Mouse (Mus musculus): ENCODE measurements around the gene Veph1. TPM values are rescaled to one million over a fixed set of nuclear protein-coding genes. Genes with fewer than 3 reads are reported as not detected.

The Veph1 gene
- polyA plus RNA-seq, 2 experiments, result 0.85 to 2.3 TPM

- WGBS, result 84% methylated on average over 16 of the region's 16 CpGs
These were observed 29.6 kb upstream of the Veph1 start for GRCm38 (mm10) chr3:66325962-66326834.

GRCm38 (mm10) chr3:66325486-66325951 is 28.9 kb upstream of the Veph1 start:
- Histone ChIP-seq H3K4me2 (replicated peaks; ENCODE audit: low read depth, low read length, severe bottlenecking) (no peak overlapping the region), H3K4me3 (replicated peaks; ENCODE audit: low read length) (no peak overlapping the region), H3K9ac (ENCODE audit: low read depth, low read length, severe bottlenecking) (no peak overlapping the region), H3K27ac (replicated peaks; ENCODE audit: low read depth, low read length) (no peak overlapping the region), H3K4me1 (ENCODE audit: control insufficient read depth, insufficient read depth, low read length) (no peaks in the 10 kb centered on the region), H3K9me3 (ENCODE audit: control insufficient read depth, low read length) (no peaks in the 10 kb centered on the region), H3K27me3 (ENCODE audit: control insufficient read depth, insufficient read depth, low read length) (no peaks in the 10 kb centered on the region), H3K36me3 (ENCODE audit: control insufficient read depth, insufficient read depth, low read length) (no peaks in the 10 kb centered on the region)
- no peak for DNase-seq (ENCODE audit: low spot score)
- no peak for TF ChIP-seq POLR2A (IDR thresholded peaks at IDR 0.05; ENCODE audit: borderline replicate concordance, extremely low read depth, insufficient read depth, insufficient read length)
- 86% methylated on average over 5 of the region's 5 CpGs for WGBS
- ATAC-seq (ENCODE audit: low FRiP score, low read depth), result no peak

More at GRCm38 (mm10) chr3:66325962-66326834, 29.6 kb upstream of the Veph1 start:
- Histone ChIP-seq H3K9me3 (ENCODE audit: control insufficient read depth, low read length) (no peaks in the 10 kb centered on the region), H3K4me1 (ENCODE audit: control insufficient read depth, insufficient read depth, low read length) (no peaks in the 10 kb centered on the region), H3K27ac (replicated peaks; ENCODE audit: low read depth, low read length) (no peak overlapping the region), H3K27me3 (ENCODE audit: control insufficient read depth, insufficient read depth, low read length) (no peaks in the 10 kb centered on the region), H3K4me2 (replicated peaks; ENCODE audit: low read depth, low read length, severe bottlenecking) (no peak overlapping the region), H3K9ac (ENCODE audit: low read depth, low read length, severe bottlenecking) (no peak overlapping the region), H3K4me3 (replicated peaks; ENCODE audit: low read length) (no peak overlapping the region), H3K36me3 (ENCODE audit: control insufficient read depth, insufficient read depth, low read length) (no peaks in the 10 kb centered on the region)
- DNase-seq (ENCODE audit: low spot score) (no peak), ATAC-seq (ENCODE audit: low FRiP score, low read depth) (no peak)
- TF ChIP-seq POLR2A (IDR thresholded peaks at IDR 0.05; ENCODE audit: borderline replicate concordance, extremely low read depth, insufficient read depth, insufficient read length), result no peak

- no peaks in the 10 kb centered on the region; the same call in 1 of the 2 replicates for H3K9me3 ChIP-seq (ENCODE audit: control insufficient read depth, low read length)
- ATAC-seq (ENCODE audit: low FRiP score, low read depth) (peak; percentile 72), DNase-seq (ENCODE audit: low spot score) (peak; percentile 51)
- no peaks in the 10 kb centered on the region for H3K27me3 ChIP-seq (ENCODE audit: control insufficient read depth, insufficient read depth, low read length)
- H3K36me3 ChIP-seq (ENCODE audit: control insufficient read depth, insufficient read depth, low read length), result no peaks in the 10 kb centered on the region
- H3K4me2 ChIP-seq (replicated peaks; ENCODE audit: low read depth, low read length, severe bottlenecking), result no peak overlapping the region
- peak overlapping the region; percentile 34; the same call in 1 of the 2 replicates for H3K27ac ChIP-seq (replicated peaks; ENCODE audit: low read depth, low read length)
- no peak for TF ChIP-seq POLR2A (IDR thresholded peaks at IDR 0.05; ENCODE audit: borderline replicate concordance, extremely low read depth, insufficient read depth, insufficient read length)
- no peaks in the 10 kb centered on the region for H3K4me1 ChIP-seq (ENCODE audit: control insufficient read depth, insufficient read depth, low read length)
- no peak overlapping the region for H3K9ac ChIP-seq (ENCODE audit: low read depth, low read length, severe bottlenecking)
- 62% methylated on average over 8 of the region's 8 CpGs for WGBS
- H3K4me3 ChIP-seq (replicated peaks; ENCODE audit: low read length), result no peak overlapping the region
These were observed 18.4 kb upstream of the Veph1 start for GRCm38 (mm10) chr3:66314793-66315715.

- H3K27ac ChIP-seq (replicated peaks; ENCODE audit: low read depth, low read length), result no peak overlapping the region
- no peaks in the 10 kb centered on the region for H3K4me1 ChIP-seq (ENCODE audit: control insufficient read depth, insufficient read depth, low read length)
- H3K36me3 ChIP-seq (ENCODE audit: control insufficient read depth, insufficient read depth, low read length), result no peaks in the 10 kb centered on the region
- no peak for ATAC-seq (ENCODE audit: low FRiP score, low read depth)
- no peak for TF ChIP-seq POLR2A (IDR thresholded peaks at IDR 0.05; ENCODE audit: borderline replicate concordance, extremely low read depth, insufficient read depth, insufficient read length)
- 87% methylated on average over 1 of the region's 1 CpGs for WGBS
- no peak overlapping the region for H3K4me3 ChIP-seq (replicated peaks; ENCODE audit: low read length)
- no peak for DNase-seq (ENCODE audit: low spot score)
- no peak overlapping the region for H3K4me2 ChIP-seq (replicated peaks; ENCODE audit: low read depth, low read length, severe bottlenecking)
- no peaks in the 10 kb centered on the region for H3K27me3 ChIP-seq (ENCODE audit: control insufficient read depth, insufficient read depth, low read length)
- H3K9me3 ChIP-seq (ENCODE audit: control insufficient read depth, low read length), result no peaks in the 10 kb centered on the region
- H3K9ac ChIP-seq (ENCODE audit: low read depth, low read length, severe bottlenecking), result no peak overlapping the region
These were observed 13.9 kb upstream of the Veph1 start for GRCm38 (mm10) chr3:66310586-66310985.

GRCm38 (mm10) chr3:66309531-66309930 is 12.9 kb upstream of the Veph1 start:
- H3K36me3 ChIP-seq (ENCODE audit: control insufficient read depth, insufficient read depth, low read length), result no peaks in the 10 kb centered on the region
- ATAC-seq (ENCODE audit: low FRiP score, low read depth), result no peak
- WGBS, result 95% methylated on average over 1 of the region's 1 CpGs

More at GRCm38 (mm10) chr3:66309531-66309930, 12.9 kb upstream of the Veph1 start:
- no peaks in the 10 kb centered on the region for H3K27me3 ChIP-seq (ENCODE audit: control insufficient read depth, insufficient read depth, low read length)
- no peak overlapping the region for H3K4me2 ChIP-seq (replicated peaks; ENCODE audit: low read depth, low read length, severe bottlenecking)
- H3K27ac ChIP-seq (replicated peaks; ENCODE audit: low read depth, low read length), result no peak overlapping the region
- no peak for TF ChIP-seq POLR2A (IDR thresholded peaks at IDR 0.05; ENCODE audit: borderline replicate concordance, extremely low read depth, insufficient read depth, insufficient read length)
- H3K4me3 ChIP-seq (replicated peaks; ENCODE audit: low read length), result no peak overlapping the region
- H3K9ac ChIP-seq (ENCODE audit: low read depth, low read length, severe bottlenecking), result no peak overlapping the region
- DNase-seq (ENCODE audit: low spot score), result no peak
- H3K4me1 ChIP-seq (ENCODE audit: control insufficient read depth, insufficient read depth, low read length), result no peaks in the 10 kb centered on the region
- no peaks in the 10 kb centered on the region for H3K9me3 ChIP-seq (ENCODE audit: control insufficient read depth, low read length)

Measured in limb, embryonic 14.5 days (tissue).